Mouse (Mus musculus) cerebellum, adult 2 months (tissue): ENCODE data around the gene Cd34.

ENCODE experiments used
- CTCF ChIP-seq: fragments of 200-500 bp; IDR thresholded peaks from 2 replicates; pipeline ENCODE4 v1.5.1; 2011; ENCODE audit warnings: low read depth, mild to moderate bottlenecking, control low read depth, low read length, moderate library complexity, borderline replicate concordance; ENCODE audit not compliant: insufficient read depth
- POLR2A ChIP-seq: fragments of 200-500 bp; IDR thresholded peaks from 2 replicates; pipeline ENCODE4 v1.6.1; 2011; ENCODE audit warnings: low read length, control low read depth, borderline replicate concordance; ENCODE audit not compliant: insufficient read depth

- no peak for TF ChIP-seq POLR2A
- TF ChIP-seq CTCF = no peak
These were observed 52.4 kb downstream of the Cd34 start for GRCm38 (mm10) chr1:194990976-194991375.
